Mouse (Mus musculus) neural tube, embryonic 10.5 days (tissue): ENCODE measurements around the gene AW011738.

Experiments
- DNase-seq: peaks from one replicate; pipeline ENCODE4 v3.0.0-alpha.2; 2017; ENCODE audit warnings: low spot score; ENCODE audit errors: extremely low spot score

AW011738 gene

DNA sequence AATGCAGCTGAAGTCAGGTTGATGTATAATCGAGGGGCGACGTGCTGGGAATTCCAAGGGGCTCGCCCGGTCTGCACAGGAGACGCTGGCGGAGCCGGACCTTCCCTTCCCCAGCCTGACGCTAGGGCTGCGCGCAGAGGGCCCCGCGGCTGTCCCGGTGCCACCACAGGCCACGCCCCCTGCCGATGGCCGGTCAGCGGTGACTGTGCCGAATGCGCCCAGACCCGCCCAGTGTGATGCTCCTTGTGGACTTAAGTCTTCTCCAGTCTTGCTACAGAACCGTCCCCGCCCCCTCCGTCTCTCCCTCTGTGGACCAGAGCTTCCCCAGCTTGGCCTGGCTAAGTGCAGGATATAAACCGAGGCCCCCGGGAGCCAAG, 5.3 kb upstream of the AW011738 start:
- DNase-seq = peak; percentile 94

DNA sequence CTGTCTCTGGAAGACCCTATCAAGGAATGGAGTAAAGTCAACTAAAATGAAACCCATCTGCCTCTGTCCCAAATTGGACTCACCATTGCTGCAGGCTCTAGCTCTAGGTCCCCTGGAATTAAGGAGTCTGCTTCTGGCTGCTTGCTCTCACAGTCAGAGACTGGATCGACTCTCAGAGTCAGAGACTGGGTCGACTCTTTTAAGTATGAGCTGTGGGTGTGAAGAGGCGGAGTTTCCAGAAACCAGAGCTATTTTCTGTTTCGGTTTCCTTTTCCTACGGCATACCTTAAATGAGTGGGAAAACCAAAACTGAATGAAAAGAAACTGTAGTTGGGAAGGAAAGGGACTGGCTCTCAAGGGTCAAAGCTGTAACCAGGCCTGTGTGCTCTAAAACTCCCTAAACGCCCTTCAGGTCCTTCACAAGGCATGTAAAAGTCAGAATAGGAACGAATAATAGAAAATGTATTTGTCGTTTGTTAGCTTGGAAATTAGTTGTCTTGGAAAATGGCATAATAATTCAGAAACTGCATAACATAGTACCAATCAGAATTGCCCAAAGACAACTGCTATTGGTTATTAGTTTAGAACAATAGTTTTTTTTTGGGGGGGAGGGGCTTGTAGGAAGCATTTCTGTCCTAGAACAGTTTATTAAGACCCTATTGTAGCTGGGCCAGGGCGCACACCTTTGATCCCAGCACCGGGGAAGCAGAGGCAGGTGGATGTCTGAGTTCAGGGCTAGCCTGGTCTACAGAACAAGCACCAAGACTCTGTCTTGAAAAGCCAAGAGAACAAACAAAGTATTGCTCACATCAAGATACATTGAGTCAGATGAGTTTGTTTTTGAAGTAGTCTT, 2.3 kb upstream of the AW011738 start, which contains the start of gene Isg15:
TSS of gene Isg15 (minus strand) at position 196 of the 853 bp plus-strand sequence.
- no peak for DNase-seq

DNA sequence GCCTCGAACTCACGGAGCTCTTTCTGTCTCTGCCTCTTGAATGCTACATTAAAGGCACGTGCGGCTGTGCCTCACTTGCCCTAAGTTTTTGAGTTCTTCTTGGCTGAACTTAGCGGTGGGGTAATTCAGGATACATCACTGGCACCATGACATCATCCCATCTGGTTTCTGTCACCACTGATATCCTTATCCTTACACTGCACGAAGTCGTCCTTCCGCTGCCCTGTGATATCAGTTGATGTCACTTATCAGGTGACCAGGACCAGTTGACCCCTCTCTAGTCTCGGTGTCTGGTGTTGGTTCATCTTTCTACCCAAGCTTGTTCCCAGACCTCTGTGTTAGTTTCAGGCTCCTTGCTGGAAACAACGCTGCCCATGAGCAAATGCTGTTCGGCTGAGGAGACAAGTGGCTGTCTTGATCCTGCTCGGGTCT, 626 bp upstream of the AW011738 start:
- DNase-seq = no peak

DNA sequence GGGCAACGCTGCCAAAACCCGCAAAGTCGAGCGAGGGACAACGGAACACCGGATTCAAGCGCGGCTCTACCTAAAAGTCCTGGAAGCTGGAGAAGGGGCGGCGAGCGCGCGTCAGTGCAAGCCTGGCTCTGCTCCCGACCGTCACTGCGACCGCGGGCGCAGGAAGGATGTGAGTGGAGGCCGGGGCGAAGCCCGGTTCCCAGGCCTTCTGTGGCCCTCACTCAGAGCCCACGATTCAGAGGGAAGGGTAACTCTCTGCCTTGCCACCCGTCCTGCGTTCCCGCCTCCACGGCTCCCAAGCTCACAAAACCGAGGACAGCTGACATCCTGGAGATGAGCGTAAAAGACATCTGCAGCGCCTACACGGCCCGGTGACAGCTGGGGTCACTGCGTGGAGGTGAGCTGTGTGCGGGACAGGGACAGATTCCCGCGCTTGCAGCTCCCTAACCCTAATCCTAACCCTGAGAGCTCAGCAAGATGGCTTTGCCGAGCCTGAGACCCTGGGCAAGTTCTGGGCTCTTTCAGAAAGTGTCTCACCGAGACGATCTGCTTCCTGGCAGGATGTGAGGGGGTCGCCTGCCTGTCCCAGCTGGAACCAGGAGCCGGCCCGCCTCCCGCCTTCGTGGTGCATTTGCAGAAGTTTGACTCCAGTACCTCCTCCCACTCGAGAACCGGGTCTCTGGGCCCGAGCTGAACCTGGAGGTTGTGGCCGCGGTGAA, 468 bp downstream of the AW011738 start:
- DNase-seq = no peak

DNA sequence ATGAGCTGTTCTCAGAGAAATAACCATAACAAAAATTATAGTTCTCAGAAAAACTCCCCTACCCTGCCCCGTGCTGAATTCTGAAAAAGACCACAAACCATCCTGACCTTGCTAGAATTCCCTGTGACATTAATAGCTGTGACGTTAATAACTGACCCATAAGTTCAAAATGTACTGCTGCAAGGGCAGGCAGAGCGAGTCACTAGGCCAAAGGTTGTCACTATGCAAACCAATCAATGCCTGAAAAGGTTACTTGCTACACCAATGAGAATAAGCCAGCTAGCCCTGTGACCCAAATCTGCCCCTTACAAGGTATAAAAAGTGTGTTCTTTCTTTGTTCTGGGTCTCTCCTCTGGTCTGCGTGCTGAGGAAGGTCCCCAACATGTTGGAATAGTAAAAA, 5.8 kb downstream of the AW011738 start:
- no peak for DNase-seq

DNA sequence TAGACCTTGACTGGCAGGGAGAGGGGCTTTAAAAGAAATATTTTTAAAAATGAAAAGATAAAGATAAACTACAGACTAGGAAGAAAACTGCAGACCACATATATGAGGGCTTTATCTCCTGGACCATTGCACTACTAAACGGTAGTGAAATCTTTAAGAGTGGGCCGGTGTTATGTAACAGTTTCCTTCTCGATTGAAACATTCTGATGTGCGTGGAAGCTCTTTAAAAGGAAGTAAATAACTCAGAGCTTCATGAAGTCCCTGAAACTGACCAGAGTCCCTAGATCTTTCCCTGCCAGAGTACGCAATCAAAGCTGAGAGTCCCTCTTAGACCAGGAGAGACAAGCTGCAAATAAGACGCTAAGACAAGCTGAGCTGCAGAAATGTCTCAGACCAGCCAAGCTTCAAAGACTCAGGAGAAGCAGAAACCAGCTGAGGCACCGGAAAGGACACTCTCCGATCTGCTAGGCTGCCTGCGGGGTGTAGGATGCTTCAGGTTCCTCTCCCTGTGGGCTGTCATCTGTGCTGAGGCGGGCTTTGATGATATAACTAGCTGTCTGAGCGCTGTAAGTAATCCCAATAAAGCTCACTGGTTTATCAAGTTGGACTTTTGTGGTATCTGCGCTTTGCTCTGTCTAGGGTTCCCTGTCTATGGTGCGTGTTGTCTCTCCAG, 7.0 kb downstream of the AW011738 start:
- DNase-seq = no peak

DNA sequence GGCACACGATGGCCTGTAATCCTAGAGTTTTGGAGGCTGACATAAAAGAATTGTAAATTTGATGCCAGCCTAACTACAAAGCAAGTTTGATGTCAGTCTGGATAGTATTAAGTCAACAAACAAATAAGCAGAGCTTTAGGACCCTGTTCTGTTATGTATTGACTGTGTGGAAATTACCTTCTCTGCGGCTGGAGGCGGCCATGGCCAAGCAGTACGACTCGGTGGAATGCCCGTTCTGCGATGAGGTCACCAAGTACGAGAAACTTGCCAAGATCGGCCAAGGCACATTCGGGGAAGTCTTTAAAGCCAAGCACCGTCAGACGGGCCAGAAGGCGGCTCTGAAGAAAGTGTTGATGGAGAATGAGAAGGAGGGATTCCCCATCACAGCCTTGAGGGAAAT, 10.0 kb downstream of the AW011738 start:
- no peak for DNase-seq

DNA sequence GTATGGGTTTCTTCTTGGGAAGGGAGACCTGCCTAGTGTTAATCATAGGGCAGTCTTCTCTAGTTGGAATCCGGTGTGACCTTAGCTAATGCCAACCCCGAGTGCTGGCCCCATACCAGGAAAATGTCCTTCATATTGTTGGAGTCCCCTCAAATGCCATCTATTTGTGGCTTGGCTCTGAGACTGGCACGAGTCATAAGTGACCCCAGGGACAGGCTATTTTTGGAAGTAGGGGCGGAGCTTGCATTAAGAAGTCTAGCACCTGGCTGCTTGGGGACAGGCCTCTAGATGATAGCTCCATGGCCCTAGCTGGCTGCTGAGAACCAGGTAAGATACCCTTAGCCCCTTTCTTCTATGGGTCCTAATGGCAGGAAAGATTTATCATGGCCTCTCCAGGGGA, 12.5 kb downstream of the AW011738 start, which contains the start of gene Perm1:
TSS of gene Perm1 (plus strand) at position 220 of the 400 bp plus-strand sequence.
- no peak for DNase-seq

DNA sequence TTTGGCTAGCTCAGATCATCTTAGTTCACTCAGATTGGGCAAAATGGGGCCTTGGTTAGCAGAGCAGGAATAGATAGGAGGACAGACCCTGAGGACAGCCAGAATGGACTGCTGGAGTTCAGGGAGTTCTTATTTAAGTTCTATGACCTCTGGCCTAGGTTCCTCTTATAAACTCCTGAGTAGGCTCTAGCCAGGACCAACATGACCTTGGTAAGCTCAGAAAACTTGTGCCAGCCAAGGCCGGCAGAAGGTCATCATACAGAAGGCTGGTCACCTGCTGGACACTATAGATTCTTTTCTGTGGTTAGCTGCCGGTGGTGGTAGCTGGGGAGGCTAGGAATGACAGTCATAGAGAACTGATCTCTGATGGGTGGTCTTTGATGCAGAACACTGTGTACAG, 13.1 kb downstream of the AW011738 start:
- DNase-seq = no peak

DNA sequence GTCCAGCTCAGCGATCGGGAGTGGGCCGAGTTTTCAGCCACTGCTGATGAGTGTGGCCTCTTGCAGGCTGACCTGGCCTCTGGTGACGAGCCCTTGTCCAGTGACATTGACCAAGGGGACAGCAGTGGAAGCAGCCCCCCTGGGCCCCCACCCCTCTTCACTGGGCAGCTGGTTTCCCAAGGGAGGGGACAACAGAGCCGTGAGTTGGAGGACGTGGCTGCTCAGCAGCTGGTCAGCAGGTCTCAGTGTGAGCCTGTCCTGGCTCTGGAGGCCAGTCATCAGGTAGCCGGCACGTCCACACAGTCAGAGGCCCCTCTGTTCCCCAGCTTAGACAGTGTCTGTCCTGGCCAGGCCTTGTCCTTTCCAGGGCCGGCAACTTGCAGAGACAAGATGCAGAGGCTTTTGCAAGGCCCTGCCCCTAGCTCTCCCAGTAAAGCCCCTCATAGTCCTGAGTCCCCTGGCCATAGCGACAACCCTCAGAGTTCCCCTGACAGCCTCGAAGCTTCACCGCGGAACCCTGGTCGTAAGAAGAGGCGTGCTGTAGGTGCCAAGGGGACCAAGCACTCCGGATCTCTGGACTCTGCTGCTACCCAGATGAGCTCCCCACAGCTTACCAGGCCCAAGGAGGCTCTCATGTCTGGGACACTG, 14.0 kb downstream of the AW011738 start:
- no peak for DNase-seq

DNA sequence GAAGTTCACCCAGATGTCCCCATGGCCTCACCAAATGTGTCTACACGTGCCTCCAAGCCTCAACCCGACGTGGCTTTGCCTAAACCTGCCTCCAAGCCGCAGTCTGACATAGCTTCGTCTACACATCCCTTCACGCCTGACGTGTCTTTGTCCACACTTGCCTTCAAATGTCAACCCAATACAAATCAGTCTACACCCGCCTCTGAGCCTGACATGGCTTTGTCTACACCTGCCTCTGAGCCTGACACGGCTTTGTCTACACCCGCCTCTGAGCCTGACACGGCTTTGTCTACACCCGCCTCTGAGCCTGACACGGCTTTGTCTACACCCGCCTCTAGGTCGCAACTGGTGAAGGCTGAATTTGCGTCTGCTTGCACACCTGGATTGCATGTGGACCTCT, 14.7 kb downstream of the AW011738 start:
- DNase-seq = no peak

DNA sequence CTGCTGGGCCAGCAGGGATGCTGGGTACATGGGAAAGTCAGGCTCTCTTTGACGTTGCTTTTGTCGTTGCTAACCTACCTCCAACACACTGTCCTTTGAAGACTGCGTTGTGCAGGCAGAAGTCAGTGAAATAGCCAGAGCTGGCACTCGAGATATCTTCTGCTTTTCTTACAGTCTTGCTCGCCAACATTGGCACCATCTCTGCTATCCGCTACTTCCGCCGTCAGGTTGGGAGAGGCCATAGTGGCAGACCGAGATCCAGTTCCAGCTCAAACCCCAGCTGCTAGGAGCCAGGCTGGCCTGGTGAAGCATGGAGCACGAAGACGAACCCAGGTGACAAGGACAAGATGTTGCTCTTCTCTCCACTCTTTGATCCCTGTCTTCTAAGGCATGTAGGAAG, 16.8 kb downstream of the AW011738 start:
- DNase-seq = no peak

DNA sequence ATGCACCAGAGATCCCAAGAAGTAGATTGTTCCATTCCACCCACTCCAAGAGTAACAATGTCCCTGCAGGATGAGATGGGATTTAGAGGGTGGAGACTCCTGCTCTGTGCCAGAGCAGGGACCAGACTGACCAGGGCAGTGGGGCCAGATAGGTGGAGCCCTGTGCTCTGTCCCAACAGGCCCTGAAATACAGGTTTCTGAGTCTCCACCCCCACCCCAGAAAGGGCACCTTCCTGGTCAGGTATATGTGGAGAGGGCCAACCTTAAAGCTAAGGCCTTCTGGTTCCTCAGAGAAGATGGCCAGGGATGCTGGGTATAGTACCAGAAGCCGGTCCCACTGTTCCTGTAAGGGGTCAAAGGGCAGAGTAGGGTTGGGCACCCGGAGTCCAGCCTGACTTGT, 21.2 kb downstream of the AW011738 start:
- no peak for DNase-seq

DNA sequence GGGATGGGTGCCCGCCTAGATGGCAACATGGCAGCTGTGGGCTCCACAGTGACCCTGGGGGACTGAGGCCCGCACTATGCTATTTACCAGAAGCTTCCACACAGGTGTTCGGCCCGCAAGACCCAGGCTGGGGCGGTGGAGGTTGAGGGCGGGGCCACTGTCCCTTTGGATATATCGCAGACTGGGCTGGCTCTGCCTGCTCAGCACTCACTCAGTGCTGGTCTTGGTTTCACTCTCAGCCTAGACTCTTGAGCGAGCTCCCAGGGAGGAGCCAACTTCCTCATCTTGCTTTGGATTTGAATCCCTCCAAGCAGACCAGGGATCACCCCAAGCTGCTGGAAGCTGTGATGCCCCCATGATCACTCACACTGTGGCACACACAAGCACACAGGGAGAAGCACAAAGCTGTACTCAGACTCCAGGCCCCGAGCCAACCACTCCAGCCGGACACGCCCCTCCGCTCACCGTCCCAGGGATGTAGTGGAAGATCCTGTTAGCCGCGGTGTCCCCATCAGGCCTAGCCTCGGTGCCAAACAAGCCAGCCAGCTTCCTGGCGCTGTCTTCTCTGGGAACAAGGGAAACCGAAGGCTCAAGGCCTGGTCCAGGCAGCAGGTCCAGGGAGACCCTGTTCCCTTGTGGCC, 24.8 kb downstream of the AW011738 start:
- DNase-seq = no peak

DNA sequence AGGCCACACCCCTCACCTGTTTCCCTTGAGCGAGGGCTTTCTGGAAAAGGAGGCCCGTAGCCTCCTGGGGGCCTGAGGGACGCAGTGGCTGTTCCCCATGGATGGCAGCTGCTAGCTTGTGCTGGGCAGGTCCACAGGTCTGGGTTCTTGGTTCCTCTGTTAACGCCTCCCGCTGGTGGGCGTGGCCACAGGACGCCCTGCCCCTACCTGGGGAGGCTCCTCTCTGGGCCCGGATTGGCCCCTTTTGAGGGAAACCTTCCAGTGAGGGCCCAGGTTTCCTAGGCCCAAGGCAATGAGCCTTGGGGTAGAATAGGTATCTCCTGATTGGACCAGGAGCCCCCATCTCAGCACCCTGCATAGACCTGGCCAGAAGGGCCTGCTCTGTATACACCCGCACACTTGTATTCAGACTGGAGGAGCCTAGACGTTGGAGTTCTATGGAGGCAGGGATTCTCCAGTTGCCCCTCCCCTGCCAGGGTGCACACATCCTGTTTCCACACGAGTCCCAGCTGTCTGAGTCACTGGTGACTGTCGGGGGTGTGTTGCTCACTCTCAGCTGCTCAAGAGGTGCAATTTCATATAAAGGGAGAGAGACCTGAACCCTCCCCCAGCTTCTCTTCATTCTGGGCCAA, 25.4 kb downstream of the AW011738 start:
- DNase-seq = no peak

DNA sequence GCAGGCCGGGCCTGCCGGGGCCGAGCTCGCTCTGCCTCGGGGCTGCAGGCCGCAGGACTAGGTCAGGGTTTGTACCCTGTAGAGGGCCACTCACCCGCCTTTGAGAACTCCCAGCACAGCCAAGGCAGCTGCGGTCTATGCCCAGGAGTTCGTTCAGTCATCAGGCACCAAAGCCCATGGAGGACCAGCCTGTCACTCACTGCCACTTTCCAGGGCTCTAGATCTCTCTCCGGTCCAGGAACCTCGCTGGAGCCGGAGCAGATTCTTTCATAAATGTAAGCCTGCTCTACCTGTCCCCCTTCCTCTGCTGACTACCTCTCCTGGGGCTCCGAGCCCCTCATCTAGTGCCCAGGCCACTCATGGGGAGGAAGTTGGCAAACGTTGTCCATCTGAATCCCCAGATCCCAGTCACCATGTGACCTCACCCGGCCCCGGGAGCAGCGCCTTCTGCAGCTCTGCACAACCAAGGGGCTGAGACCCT, 31.0 kb downstream of the AW011738 start:
- peak; percentile 60 for DNase-seq

DNA sequence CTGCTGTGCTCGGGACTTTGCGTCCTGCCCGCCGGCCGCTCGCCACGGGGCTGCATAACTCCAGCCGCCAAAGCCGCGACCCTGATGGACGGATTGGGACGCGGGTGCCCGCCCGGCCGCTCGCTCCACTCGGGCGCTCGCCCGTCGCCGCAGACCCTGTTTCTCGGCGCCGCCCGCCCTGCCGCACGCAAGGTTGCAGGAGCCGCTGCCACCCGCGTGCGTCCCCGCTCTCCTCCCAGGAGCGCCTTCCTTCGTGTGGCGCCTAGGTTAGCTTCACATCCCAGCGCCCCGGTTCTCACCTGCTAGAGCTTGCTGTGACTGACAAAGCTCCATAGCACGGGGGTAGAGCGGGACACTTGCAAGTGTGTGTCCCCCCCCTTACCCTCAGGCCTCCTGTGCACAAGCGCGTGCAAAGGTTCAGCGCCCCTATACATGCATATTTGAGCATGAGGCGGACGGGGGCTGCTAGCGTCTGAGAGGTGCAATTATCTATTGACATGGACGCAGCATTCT, 31.7 kb downstream of the AW011738 start, which contains the start of gene Plekhn1:
TSS of gene Plekhn1 (minus strand) at position 157 of the 513 bp plus-strand sequence.
- peak; percentile 84 for DNase-seq

DNA sequence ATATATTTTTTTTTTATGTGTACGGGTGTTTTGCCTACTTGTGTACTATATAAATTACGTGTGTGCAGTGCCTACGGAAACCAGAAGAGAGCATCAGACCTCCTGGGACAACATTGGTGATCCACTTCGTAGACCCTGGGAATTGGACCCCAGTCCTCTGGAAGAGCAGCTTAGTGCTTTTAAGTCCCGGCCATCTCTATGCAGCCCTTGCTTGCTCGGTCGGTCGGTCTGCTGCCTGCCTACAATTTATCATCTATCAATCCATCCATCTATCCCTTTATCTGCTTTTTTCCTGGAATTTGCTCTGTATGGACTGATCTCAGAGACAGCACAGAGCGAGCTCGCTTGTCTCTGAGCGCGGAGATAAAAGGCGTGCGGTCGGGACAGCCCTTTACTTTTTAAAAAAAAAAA, 32.3 kb downstream of the AW011738 start:
- no peak for DNase-seq

DNA sequence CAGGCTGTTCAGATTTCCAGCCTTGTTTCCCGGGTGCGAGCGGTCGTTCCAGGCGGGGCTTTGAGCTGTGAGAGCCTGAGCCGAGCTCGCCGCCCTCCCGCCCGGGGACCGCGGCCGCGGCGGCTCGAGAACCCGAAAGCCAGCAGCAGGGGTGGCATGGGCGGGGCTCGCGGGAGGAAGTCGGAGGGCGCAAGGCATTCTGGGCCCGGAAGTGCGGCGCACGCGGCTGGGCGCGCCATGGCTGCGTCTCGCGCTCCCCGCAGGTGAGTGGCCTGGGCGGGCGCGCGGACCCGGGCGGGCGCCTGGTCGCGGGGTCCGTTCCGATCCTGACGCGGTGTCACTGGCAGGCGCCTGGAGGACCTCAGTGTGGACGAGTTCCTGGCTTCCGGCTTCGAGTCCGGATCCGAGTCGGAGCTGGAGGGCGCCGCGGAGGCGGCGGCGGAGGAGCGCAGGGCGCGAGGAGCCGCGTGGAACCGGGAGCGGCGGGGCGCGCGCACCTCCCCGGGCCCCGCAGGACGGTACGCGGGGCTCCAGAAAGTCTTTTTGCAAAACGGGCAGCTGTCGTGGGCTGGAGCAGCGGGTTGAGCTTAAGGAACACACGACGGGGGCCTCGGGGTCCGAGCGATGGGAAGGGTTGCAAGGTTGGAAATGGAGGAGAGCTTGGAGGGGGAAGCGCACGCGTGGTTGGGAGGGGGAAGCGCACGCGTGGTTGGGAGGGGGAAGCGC, 32.9 kb downstream of the AW011738 start, which contains the start of gene Noc2l:
TSS of gene Noc2l (plus strand) at position 203 of the 726 bp plus-strand sequence.
- peak; percentile 96 for DNase-seq
